Mouse (Mus musculus) heart, adult 18-20 months (tissue): ENCODE data around the gene Kif1a. TPM values are rescaled to one million over a fixed set of nuclear protein-coding genes. Genes with fewer than 3 reads are reported as not detected.
"Not testable (repeated sequence)": the region's sequence is repeated elsewhere in the genome, so short reads cannot be mapped to it uniquely, and the experiment has no call there.

Experiments used
- DNase-seq, 2 experiments: peaks; one replicate each; pipeline ENCODE4 v3.0.0; 2021 to 2022; ENCODE audit warnings: mixed read lengths in 1 of 2
- total RNA-seq, 2 experiments: library from RNA; stranded (reverse); gene quantifications; 2 replicates each; pipeline ENCODE4 v1.2.3; 2021

Kif1a gene
- total RNA-seq, 2 experiments from 2014 or later, result 1.2 to 1.8 TPM

DNA sequence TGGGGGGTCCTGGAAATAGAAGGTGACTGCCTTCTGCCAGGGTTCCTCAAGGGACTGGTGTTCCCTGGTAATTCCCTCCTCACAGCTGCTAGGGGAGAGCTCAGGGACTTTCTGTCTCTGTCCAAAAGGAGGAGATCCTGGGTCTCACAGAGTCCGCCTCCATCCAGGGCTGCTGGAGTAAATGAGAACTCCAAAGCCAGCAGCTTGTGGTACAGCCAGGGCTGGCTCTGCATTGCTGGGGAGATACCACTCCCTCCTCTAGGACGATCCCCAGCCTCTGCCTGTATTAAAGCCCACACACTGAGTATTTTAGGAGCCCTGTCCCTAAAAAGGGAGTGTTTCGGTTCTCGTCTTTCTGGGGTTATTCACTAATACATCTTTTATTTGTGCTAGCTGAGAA is 81.1 kb downstream of the Kif1a start:
- DNase-seq, result no peak

DNA sequence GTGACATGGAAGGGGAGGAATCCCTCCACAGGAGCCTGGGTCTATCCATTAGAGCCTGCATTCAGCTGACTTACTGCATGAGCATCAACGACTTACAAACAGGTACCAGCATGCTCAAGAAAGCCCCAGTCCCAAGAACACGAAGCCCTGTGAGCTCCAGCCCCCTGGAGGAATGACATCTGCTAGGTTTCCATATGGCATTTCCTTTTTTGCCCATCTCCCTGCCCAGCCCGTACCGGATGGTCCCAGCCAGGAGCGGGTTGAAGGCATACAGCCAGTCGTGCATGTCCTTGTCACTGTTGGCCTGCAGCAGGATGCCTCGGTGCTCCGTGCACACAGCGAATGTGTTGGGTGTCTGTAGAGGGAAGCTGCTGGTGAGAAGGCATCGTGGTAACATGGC is 83.0 kb downstream of the Kif1a start:
- no peak for DNase-seq

DNA sequence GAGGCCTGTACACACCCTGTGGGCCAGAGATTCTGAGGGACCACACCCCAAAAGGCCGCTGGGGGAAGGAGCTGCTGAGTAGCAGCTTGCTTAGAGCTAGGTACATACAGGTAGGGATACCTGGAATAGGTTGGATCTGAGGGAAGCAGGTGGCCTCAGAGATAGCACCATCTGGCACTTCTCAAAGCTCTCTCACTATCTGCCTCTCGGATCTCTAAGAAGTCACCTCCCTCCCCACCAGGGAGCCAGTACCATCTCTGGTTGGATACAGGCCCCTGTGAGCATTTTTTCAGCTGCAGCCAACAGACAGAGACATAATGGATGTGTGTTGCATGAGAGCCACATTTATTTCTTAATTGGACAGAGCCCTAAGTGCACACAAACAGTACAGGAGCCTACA is 86.6 kb downstream of the Kif1a start:
- DNase-seq, result no peak

- peak; percentile 66 to 84 for DNase-seq
Observed at GRCm38 (mm10) chr1:93014460-93014859, 87.3 kb downstream of the Kif1a start.

GRCm38 (mm10) chr1:93013367-93013766 is 88.4 kb downstream of the Kif1a start:
- DNase-seq, result no peak

DNA sequence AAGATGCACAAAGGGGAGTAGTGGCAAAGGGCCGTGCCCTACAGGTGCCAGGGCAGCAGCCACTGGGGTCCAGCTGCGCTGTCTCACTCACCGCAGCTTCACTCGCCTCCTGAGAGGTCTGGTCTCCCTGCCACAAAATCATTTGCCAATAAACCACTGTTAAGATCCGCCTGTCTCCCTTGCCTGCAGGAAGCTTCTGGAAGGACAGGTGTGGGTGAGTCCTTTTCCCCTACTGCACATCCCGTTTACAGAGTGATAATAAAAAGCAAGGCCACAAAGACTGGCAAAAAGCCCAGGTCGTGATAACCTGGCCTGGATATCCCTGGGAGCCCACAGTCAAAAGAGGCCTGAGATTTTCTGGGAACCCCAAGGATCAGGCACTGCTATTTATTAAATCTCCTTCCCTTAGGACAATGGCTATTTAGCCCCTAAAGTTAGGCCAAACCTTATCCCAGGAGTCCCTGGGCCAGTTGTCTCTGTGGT is 89.6 kb downstream of the Kif1a start:
- peak in 1 of 2 experiments; percentile 39 for DNase-seq

DNA sequence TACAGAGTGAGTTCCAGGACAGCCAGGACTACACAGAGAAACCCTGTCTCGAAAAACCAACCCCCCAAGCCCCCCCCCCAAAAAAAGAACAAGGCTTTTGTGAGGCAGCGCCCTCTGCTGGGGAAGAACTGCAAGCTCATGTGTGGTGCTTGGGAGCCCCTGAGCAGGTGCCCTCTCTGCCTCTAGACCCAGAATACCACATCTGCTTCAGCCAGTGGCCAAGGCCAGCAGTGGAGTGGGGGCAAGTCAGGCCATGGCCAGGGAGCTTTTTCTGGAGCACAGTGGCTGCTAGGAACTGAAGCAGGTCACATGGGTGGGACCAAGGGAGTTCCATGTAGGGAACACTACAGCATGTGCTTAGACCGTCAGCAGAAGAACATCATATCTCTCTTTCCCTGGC is 91.0 kb downstream of the Kif1a start:
- peak; percentile 24 to 53 for DNase-seq

DNA sequence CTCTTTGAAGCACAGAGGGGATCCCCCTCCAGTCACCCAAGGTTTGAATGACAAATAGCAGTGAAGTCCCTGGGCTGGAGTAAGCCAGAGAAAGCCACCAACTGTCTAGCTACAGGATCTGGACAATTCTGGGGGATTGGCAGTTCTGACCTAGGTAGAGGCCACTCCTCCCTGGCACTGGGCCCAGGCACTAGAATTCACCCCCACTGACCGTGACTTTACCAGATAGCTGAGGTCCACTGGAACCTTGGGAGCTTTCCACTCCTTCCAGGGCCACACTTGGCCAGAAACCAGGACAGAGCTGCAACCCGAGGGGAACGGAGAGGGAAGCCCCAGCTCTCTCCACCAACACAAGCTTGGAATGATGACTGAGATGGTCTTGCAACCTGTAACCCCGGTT is 92.6 kb downstream of the Kif1a start:
- peak; percentile 40 to 46 for DNase-seq

- no peak for DNase-seq
Observed at GRCm38 (mm10) chr1:93006061-93006460, 95.7 kb downstream of the Kif1a start, which contains the start of gene Aqp12. Gene Aqp12 (plus strand): TSS chr1:93006334.

DNA sequence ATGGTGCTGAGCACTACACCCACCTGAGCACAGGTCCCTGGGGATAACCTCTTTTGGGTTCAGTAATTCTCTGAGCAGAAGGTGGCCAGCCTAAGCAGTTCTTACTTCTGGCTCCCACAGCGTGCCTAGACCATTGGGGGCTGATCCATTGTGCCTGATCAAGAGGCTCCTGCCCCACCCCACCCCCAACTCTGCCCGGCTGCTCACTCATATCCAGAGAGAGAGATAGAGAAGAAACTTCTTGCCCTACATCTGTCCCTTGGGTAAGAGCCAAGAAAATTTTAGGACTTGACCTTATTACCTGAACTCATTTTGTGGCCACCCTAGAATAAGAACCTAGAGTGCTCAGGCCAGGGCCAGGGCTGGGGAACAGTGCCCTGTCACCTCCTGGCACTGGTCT is 108.9 kb downstream of the Kif1a start:
- DNase-seq, result no peak

- no peak for DNase-seq
Observed at GRCm38 (mm10) chr1:92992214-92992855, 109.4 kb downstream of the Kif1a start.

DNA sequence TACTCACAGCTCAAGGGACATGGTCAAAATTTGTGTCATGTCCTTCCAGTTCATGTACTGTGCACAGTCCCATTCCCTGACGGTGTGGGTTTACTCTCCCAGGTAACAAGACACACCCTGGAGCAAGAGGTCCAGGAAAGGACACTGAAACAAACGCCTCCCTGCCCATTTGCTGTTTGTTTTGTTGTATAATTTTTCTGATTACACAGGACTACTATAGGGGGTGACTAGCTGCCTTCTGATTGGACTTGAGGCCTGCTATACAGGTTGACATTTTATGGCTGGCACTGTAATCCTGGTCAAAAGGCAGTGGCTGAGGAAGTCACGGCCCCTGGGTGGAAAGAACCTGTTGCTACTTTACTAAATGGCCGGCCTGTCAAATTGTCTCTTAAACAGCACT is 111.9 kb downstream of the Kif1a start:
- DNase-seq, result no peak

DNA sequence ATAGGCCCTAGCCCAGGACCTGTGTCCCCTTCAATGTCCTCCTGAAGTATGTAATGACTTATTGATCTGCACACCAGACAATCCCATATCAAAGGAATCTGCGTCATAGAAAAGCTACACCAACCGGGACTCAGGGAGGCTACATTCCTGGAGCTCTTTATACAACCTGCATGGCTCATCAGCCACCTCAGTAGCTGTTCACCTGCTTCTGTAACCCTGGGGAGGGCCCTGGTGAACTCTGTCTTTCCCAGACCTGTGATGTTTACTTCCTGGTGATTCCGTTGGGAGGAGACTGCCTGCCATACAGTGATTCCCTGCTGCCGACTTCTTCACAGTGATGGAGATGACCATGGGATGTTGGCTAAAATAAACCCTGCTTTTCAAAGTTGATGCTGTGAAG is 112.9 kb downstream of the Kif1a start:
- no peak for DNase-seq

DNA sequence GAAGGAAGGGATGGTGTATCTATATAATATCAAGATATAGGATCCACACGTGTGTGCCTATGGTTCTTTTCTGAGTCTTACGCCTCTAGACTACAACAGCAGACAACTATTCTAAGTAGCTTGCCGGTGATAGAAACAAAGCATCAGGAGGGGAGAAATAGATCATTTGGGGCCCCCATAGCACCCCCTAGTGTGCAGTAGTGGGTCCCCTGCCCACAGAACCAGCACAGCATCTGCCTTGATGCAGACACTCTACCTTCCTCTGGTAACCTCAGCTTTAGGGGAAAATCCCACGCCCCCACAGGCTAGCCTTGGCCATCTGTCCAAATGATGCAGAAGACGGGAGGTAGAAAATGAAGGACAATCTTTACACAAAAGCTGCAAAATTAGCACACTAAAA is 116.8 kb downstream of the Kif1a start:
- DNase-seq, result no peak

DNA sequence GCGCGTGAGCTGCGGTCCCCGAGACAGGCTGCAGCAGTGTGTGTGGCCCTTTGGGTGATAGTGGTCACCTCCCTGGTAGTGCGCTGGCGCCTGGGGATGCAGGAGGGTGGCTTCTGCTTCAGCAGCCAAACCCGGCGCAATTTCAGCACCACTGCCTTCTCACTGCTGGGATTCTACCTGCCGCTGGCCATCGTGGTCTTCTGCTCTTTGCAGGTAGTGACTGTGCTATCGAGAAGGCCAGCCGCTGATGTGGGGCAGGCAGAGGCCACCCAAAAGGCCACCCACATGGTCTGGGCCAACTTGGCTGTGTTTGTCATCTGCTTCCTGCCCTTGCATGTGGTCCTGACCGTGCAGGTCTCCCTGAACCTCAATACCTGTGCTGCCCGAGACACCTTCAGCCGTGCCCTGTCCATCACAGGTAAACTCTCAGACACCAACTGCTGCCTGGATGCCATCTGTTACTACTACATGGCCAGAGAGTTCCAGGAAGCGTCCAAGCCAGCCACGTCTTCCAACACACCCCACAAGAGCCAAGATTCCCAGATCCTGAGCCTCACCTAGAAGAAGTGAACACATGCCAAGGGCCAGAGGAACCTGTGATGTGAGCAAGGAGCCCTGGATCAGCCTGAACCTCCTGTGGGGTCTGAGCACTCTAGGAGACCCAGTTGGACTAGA is 118.7 kb downstream of the Kif1a start:
- DNase-seq, result no peak

DNA sequence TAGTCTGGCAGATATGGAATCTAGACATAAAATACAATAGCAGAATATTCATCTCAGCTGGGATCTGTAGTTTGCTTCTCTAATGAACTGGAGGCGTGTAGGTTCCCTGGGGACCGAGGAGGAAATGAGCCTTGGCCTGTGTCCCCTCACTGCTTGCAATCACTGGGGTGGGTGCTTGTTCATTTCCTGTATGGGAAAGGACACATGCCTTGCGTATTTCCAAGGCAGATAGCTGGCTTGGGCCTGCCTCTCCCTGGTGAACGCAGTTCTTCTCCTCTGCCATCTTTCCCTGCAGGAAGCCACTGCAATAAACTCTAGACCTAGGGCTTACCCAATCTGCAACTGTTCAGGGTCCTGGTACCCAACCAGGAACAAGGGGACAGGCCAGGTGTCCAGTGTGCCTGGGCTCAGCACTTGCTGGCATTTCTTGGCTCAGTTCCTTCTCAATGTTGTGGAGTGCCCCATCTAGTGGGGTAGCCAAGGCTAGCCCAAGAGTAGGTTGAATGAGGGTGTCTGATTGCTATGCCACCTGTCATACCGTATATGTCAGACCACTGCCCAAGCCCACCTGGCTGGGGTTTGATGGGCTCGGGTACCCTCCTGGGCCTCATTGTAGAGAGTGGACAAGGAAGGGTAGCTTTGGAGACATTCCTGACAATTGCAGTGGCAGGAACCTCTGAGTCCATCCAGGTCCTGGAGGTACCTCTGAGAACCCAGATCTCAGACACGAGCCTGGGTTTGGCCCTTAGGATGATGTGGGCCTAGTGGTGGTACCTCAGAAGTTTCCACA is 120.5 kb downstream of the Kif1a start:
- peak; percentile 81 to 93 for DNase-seq

DNA sequence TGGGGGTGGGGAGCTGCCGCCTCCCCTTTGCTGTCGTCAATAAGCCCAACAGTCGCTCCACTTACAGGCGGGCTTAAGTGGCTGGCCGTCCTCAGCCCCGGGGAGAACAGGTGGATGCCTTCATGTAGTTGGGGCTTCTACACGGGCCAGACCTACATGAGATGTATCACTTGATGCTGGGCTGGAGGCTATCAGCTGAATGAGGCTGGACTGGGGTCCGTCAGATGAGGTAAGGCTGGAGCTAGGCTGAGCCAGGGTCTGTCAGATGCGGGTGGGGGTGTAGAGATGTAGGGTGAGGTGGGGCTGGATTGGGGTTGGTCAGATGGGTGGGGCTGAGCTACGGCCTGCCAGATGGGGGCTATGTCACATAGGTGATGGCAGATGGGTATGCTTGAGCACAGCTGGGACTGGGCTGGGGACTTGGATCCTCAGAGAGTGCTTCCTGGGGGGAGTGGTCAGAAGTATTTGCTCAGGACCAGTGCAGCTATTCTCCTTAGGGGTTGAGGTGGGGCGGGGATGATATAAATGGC is 122.6 kb downstream of the Kif1a start:
- DNase-seq, result peak in 1 of 2 experiments; percentile 17

- DNase-seq, result no peak
Observed at GRCm38 (mm10) chr1:92978645-92979044, 123.1 kb downstream of the Kif1a start.

GRCm38 (mm10) chr1:92976141-92976566 is 125.6 kb downstream of the Kif1a start:
- DNase-seq, result peak; percentile 49 to 57

GRCm38 (mm10) chr1:92972854-92973253 is 128.9 kb downstream of the Kif1a start:
- DNase-seq, result peak; percentile 52 to 62

DNA sequence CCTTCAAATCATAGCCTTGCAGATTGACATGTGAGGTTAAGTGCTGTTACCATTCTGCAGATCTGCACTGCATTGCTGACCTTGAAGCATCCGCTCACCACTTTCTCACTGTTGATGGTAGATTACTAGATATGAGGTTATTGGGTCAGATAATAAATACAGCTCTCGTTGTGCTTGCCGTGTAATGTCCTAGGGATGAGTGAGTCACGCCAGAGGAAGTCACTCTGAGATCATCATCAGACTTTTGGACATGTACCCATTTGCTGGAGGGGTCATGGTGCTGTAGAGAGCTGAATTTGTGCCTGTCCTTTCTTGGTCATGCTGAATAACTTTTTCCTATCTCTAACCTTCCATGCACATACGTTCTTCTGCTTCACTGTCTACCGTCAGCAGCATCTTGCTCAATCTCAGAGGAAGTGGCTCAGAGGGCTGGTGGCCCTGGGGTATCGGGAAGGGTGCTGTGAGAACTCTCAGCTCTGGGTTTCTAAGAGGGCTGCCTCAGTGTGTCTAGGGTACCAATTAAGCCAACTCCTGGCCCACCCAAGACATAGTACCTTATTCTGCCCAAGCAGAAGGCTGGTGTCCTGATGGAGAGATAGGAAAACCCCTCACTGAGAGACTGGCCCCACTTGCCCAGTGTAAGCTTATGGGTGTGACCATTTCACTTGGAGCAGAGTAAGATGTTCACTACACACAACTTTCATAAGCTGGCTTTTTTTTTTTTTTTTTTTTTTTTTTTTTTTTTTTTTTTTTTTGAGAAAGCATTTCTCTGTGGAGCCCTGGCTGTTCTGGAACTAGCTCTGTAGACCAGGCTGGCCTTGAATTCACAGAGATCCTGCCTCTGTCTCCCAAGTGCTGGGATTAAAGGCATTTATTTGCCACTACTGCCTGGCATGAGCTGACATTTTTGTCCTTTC is 129.6 kb downstream of the Kif1a start:
- DNase-seq, result peak in 1 of 2 experiments; percentile 36

- not testable (repeated sequence) for DNase-seq
Observed at GRCm38 (mm10) chr1:92970791-92971190, 131.0 kb downstream of the Kif1a start.
